Mouse (Mus musculus): ENCODE data around the gene Sufu.

The Sufu gene

DNA sequence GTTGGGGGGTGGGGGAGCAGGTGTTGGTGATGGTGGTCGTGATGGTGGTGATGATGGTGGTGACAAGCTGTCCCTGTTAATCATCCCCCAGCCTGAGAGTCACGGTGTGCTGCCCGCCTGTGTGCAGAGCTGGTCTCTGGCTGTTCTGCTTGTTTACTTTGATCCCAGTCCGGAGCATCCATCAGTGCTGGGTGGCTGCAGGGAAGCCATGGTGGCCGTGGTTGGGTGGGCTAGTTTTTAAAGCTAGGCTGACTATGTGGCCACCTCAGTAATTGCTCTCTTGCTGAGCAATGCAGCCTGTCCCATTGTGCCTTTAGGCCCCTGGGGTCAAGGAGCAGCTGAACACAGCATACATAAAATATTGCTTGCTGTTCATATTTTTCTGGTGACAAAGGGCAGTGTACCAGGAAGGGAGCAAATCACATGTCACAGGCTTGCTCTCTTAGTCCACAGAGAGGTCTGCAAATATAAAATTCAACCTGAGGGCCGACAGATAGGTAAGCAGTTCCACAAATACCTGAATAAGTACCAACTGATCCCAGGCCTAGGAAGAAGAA lies 137.9 kb downstream of the Sufu start:
- DNase-seq, result no peak

GRCm38 (mm10) chr19:46537357-46537756 lies 140.7 kb downstream of the Sufu start:
- no peak for DNase-seq

GRCm38 (mm10) chr19:46538213-46538612 lies 141.5 kb downstream of the Sufu start:
- DNase-seq, result no peak
